Mouse (Mus musculus): ENCODE measurements around the gene Cic. TPM values are rescaled to one million over a fixed set of nuclear protein-coding genes. Genes with fewer than 3 reads are reported as not detected.
A peak's percentile ranks its signal among the peaks of the same experiment; 100 is the strongest.

Cic gene
- polyA plus RNA-seq, 1 experiment, result 292 TPM

DNA sequence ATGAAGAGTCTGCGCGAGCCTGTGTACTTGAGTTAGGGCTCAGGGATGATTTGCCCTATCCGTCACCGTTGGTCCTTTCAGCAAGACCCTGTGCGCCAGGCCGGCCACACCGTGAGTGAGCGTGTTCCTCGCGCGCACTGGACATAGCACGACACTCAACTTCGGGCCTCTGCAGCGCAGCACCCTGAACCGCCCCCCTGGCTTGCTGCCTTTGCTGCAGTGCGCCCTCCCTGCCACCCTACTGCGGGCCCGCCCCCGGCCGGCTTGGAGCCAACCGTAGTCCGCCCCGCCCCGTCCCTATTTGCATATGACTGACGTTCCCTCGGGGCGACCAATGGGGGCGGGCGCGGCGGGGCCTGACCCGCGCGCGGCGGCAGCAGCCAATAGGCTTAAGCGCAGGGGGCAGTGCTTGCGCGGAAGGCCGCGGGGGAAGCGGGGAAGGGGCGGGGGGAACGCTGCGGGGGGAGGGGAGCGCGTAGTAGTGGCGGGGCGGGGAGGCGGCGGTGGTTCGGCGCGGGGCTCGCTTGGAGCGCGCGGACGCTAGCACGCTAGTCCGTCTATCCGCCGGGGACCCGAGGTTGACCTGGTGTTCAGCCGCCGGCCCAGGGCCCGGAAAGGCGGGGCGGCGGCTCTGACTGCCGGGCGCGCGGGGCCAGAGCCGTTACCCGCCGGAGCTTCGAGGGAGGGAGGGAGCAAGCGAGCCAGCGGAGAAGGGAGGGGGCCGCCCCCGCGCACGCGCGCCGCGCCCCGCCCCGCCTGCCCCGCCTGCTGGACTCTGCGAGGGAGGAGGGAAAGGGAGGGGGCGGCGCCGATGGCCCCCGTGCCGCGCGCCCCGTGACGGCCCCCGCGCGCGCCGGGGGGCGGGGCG lies 14.5 kb downstream of the Cic start:
- Histone ChIP-seq H3K4me1 (ENCODE audit: control insufficient read depth, insufficient read depth, low read length) (peaks cover 14% of the 10 kb centered on the region), H3K4me3 (replicated peaks; ENCODE audit: control insufficient read depth, low read depth, low read length) (peak overlapping the region; percentile 65)

DNA sequence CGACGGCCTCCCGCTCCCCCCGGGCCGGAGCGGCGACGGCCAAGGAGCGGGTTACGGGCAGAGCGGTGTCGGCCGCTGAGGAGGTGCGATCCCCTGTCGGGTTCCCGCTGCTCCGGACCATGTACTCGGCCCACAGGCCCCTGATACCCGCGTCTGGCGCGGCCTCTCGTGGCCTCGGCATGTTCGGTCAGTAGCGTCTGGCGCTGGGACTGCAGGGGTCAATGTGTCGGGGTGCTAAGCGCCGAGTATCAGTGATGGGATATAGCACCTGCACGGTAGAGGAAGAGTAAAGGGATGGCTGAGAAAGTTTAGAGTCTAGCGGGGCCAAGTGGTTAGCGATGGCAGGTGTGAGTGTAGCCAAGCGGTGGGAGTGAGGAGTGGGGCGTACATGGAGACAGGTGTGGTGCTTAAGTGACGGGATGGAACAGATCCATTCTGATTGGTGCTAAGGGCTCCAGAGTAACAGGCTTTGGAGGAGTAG lies 15.3 kb downstream of the Cic start:
- 1% methylated on average over 34 of the region's 36 CpGs for WGBS
- peaks cover 13% of the 10 kb centered on the region for H3K4me1 ChIP-seq (ENCODE audit: control insufficient read depth, insufficient read depth, low read length)
- peak overlapping the region; percentile 76 for H3K4me3 ChIP-seq (replicated peaks; ENCODE audit: control insufficient read depth, low read depth, low read length)
- TF ChIP-seq CTCF (IDR thresholded peaks at IDR 0.05; ENCODE audit: control insufficient read depth, insufficient read depth, low read length) (no peak), POLR2A (IDR thresholded peaks at IDR 0.05; ENCODE audit: borderline replicate concordance, control insufficient read depth, low read depth, low read length) (no peak)
- peak overlapping the region; percentile 73 for H3K27ac ChIP-seq (ENCODE audit: control insufficient read depth, insufficient read depth, low read depth, low read length, poor library complexity)

More for the DNA sequence above, 14.5 kb downstream of the Cic start:
- TF ChIP-seq POLR2A (IDR thresholded peaks at IDR 0.05; ENCODE audit: borderline replicate concordance, control insufficient read depth, low read depth, low read length) (peak; percentile 97), CTCF (IDR thresholded peaks at IDR 0.05; ENCODE audit: control insufficient read depth, insufficient read depth, low read length) (peak; percentile 0; the same call in 1 of the 2 replicates)
- peak overlapping the region; percentile 97 for H3K27ac ChIP-seq (ENCODE audit: control insufficient read depth, insufficient read depth, low read depth, low read length, poor library complexity)
- 1% methylated on average over 73 of the region's 108 CpGs for WGBS

DNA sequence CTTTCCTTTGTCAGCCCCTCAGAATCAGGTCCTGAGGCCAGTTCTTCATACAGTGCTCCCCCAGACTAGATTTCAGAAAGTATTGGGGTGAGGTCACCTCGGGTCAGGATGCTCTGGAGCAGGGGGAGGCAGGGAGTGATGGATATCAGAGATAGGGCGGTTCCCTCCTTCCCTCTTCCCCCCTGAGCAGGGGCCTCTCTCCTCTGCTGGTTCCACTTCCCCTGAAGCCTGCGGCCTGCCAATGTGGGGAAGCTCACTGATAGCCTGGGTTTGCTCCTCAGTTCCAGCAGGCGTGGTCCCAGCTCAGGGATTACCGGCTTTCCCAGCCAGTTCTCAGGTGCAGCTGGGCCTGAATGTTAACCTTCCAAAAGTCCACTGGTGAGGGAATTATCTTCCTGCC lies 16.1 kb downstream of the Cic start:
- Histone ChIP-seq H3K4me1 (ENCODE audit: control insufficient read depth, insufficient read depth, low read length) (peaks cover 13% of the 10 kb centered on the region), H3K4me3 (replicated peaks; ENCODE audit: control insufficient read depth, low read depth, low read length) (peak overlapping the region; percentile 76), H3K27ac (ENCODE audit: control insufficient read depth, insufficient read depth, low read depth, low read length, poor library complexity) (peak overlapping the region; percentile 73)
- 5% methylated on average over 5 of the region's 5 CpGs for WGBS
- TF ChIP-seq POLR2A (IDR thresholded peaks at IDR 0.05; ENCODE audit: borderline replicate concordance, control insufficient read depth, low read depth, low read length) (no peak), CTCF (IDR thresholded peaks at IDR 0.05; ENCODE audit: control insufficient read depth, insufficient read depth, low read length) (no peak)

DNA sequence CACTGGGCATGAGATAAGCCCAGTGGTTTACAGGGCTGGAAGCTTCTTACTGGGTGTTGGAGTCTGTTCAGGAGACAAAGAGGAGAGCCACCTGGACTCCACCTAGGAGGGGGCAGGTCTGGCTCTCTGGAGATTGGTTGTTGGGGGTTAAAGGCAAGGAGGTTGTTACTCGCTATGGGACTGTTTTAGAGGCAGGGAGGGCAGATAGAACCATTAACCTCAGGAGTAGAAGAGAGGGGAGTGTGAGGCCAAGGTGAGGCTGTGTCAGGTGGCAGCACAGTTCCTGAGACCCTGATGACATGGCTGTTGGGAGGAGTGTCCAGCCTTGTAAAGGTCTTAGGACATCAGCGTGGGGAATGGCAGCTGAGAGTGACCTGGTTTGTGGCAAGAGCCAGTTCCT lies 16.7 kb downstream of the Cic start:
- WGBS, result 35% methylated on average over 2 of the region's 2 CpGs
- Histone ChIP-seq H3K4me3 (replicated peaks; ENCODE audit: control insufficient read depth, low read depth, low read length) (no peak overlapping the region), H3K4me1 (ENCODE audit: control insufficient read depth, insufficient read depth, low read length) (peaks cover 13% of the 10 kb centered on the region), H3K27ac (ENCODE audit: control insufficient read depth, insufficient read depth, low read depth, low read length, poor library complexity) (no peak overlapping the region)
- TF ChIP-seq CTCF (IDR thresholded peaks at IDR 0.05; ENCODE audit: control insufficient read depth, insufficient read depth, low read length) (no peak), POLR2A (IDR thresholded peaks at IDR 0.05; ENCODE audit: borderline replicate concordance, control insufficient read depth, low read depth, low read length) (no peak)

DNA sequence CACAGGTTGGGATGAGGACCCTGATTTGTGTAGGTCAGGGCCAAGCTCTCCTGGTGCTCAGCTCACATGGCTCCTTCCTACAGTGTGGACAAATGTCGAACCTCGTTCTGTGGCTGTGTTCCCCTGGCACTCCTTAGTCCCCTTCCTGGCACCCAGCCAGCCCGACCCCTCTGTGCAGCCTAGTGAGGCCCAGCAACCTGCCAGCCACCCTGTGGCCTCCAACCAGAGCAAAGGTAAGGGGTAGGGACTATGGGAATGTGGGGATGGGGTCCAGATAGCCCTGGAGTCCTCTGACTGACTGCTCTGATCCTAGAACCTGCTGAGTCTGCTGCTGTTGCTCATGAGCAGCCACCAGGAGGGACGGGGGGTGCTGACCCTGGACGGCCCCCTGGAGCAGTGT lies 17.3 kb downstream of the Cic start:
- no peak for TF ChIP-seq CTCF (IDR thresholded peaks at IDR 0.05; ENCODE audit: control insufficient read depth, insufficient read depth, low read length)
- no peak for TF ChIP-seq POLR2A (IDR thresholded peaks at IDR 0.05; ENCODE audit: borderline replicate concordance, control insufficient read depth, low read depth, low read length)
- H3K4me3 ChIP-seq (replicated peaks; ENCODE audit: control insufficient read depth, low read depth, low read length), result no peak overlapping the region
- peaks cover 13% of the 10 kb centered on the region for H3K4me1 ChIP-seq (ENCODE audit: control insufficient read depth, insufficient read depth, low read length)
- H3K27ac ChIP-seq (ENCODE audit: control insufficient read depth, insufficient read depth, low read depth, low read length, poor library complexity), result no peak overlapping the region
- 67% methylated on average over 5 of the region's 5 CpGs for WGBS

DNA sequence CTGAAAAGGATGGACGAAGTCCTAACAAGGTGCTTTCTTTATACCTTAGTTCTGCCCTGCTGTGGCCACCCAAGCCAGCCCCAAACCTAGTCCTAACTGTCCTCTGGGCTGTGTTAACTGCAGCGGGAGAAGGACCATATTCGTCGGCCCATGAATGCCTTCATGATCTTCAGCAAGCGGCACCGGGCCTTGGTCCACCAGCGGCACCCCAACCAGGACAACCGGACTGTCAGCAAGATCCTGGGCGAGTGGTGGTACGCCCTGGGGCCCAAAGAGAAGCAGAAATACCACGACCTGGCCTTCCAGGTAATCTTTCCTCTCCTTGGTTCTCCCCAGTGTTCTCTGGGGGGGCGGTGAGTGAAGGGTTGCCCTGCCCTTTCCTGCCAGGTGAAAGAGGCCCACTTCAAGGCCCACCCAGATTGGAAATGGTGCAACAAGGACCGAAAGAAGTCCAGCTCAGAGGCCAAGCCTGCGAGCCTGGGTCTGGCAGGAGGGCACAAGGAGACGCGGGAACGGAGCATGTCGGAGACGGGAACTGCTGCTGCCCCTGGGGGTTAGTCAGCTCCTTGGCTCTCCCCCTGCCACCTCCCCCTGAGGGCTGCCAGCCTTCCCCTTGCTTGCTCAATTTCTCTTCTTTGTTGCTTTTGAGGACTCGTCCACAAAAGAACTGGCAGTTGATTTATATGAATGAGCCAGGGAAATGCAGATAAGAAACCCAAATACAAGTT lies 18.2 kb downstream of the Cic start:
- H3K4me1 ChIP-seq (ENCODE audit: control insufficient read depth, insufficient read depth, low read length), result peaks cover 8% of the 10 kb centered on the region
- no peak overlapping the region for H3K27ac ChIP-seq (ENCODE audit: control insufficient read depth, insufficient read depth, low read depth, low read length, poor library complexity)
- H3K4me3 ChIP-seq (replicated peaks; ENCODE audit: control insufficient read depth, low read depth, low read length), result no peak overlapping the region
- TF ChIP-seq CTCF (IDR thresholded peaks at IDR 0.05; ENCODE audit: control insufficient read depth, insufficient read depth, low read length) (no peak), POLR2A (IDR thresholded peaks at IDR 0.05; ENCODE audit: borderline replicate concordance, control insufficient read depth, low read depth, low read length) (no peak)
- WGBS, result 93% methylated on average over 20 of the region's 20 CpGs

DNA sequence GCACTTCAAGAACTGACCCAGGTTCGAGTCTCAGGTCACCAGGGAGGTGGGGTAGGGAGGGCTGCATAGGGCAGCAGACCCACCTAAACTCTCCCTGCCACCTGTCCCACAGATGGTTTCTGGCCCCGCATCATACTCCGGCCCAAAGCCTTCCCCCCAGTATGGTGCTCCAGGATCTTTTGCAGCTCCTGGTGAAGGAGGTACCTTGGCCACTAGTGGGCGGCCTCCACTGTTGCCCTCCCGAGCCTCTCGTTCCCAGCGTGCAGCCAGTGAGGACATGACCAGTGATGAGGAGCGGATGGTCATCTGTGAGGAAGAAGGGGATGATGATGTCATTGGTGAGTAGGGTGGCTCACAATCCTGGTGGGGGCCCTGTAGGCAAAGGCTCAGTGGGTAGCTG lies 19.5 kb downstream of the Cic start:
- Histone ChIP-seq H3K4me3 (replicated peaks; ENCODE audit: control insufficient read depth, low read depth, low read length) (no peak overlapping the region), H3K4me1 (ENCODE audit: control insufficient read depth, insufficient read depth, low read length) (peaks cover 3% of the 10 kb centered on the region; the same call in 1 of the 2 replicates), H3K27ac (ENCODE audit: control insufficient read depth, insufficient read depth, low read depth, low read length, poor library complexity) (no peak overlapping the region)
- TF ChIP-seq POLR2A (IDR thresholded peaks at IDR 0.05; ENCODE audit: borderline replicate concordance, control insufficient read depth, low read depth, low read length), result no peak
- no peak for TF ChIP-seq CTCF (IDR thresholded peaks at IDR 0.05; ENCODE audit: control insufficient read depth, insufficient read depth, low read length)
- WGBS, result 87% methylated on average over 8 of the region's 8 CpGs

DNA sequence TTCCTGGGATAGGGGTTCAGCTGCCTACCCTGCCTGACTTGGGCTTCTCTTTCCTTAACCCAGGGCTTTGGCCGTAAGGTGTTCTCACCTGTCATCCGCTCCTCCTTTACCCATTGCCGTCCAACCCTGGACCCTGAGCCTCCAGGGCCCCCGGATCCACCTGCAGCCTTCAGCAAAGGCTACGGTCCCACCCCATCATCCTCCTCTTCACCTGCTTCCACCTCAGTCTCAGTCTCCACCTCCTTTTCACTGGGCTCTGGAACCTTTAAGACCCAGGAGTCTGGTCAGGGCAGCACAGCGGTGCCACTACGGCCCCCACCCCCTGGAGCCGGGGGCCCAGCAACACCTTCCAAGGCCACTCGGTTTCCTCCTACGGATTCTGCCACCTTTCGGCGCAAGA lies 20.5 kb downstream of the Cic start:
- WGBS, result 95% methylated on average over 12 of the region's 12 CpGs
- no peak for TF ChIP-seq CTCF (IDR thresholded peaks at IDR 0.05; ENCODE audit: control insufficient read depth, insufficient read depth, low read length)
- no peak for TF ChIP-seq POLR2A (IDR thresholded peaks at IDR 0.05; ENCODE audit: borderline replicate concordance, control insufficient read depth, low read depth, low read length)
- Histone ChIP-seq H3K4me1 (ENCODE audit: control insufficient read depth, insufficient read depth, low read length) (peaks cover 3% of the 10 kb centered on the region; the same call in 1 of the 2 replicates), H3K27ac (ENCODE audit: control insufficient read depth, insufficient read depth, low read depth, low read length, poor library complexity) (no peak overlapping the region), H3K4me3 (replicated peaks; ENCODE audit: control insufficient read depth, low read depth, low read length) (no peak overlapping the region)
